Mouse (Mus musculus): ENCODE measurements at regions not wholly inside any gene's neighbourhood (a gene's known extent, or its start where the extent isn't known, plus 50 kb on each side); places are given as distances from the start of the nearest gene placed in this dataset.

GRCm38 (mm10) chr15:63601543-63601942, 243.4 kb downstream of the Gsdmc2 start:
- TF ChIP-seq CTCF (IDR thresholded peaks at IDR 0.05; ENCODE audit: low read depth, low read length) (peak; percentile 57), POLR2A (IDR thresholded peaks at IDR 0.05; ENCODE audit: extremely low read depth, insufficient read depth, low read length) (no peak)
